Mouse (Mus musculus): ENCODE measurements around the gene Cpm. TPM values are rescaled to one million over a fixed set of nuclear protein-coding genes. Genes with fewer than 3 reads are reported as not detected.
"Not testable (repeated sequence)": the region's sequence is repeated elsewhere in the genome, so short reads cannot be mapped to it uniquely, and the experiment has no call there.

Cpm gene
- polyA plus RNA-seq, 1 experiment from 2014 or later = 6.2 TPM

DNA sequence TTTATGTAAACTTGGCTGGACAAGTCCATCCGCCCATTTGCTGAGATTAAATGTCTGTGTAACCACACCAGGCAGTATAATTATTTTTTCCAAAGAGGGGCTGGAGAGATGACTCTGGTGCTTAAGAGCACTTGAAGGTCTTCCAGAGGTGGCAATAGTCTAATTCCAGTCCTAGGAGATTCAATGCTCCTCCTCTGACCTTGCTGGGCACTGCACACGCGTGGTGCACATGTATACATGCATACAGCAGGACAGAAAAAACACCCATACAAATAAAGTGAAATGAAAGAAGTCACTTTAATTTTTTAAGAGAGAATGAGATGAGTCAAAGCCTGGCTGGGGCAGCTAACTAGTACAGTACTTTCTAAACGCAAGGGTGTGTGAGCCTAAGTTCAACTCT, 70.6 kb downstream of the Cpm start:
- Histone ChIP-seq H3K9me3 (no peaks in the 10 kb centered on the region), H3K9ac (no peak overlapping the region), H3K27me3 (no peaks in the 10 kb centered on the region), H3K4me1 (replicated peaks) (no peaks in the 10 kb centered on the region), H3K27ac (replicated peaks) (no peak overlapping the region), H3K4me3 (no peak overlapping the region), H3K36me3 (peaks cover 95% of the 10 kb centered on the region), H3K4me2 (no peak overlapping the region)
- 94% methylated on average over 4 of the region's 4 CpGs for WGBS
- ATAC-seq (ENCODE audit: low read depth) = no peak

DNA sequence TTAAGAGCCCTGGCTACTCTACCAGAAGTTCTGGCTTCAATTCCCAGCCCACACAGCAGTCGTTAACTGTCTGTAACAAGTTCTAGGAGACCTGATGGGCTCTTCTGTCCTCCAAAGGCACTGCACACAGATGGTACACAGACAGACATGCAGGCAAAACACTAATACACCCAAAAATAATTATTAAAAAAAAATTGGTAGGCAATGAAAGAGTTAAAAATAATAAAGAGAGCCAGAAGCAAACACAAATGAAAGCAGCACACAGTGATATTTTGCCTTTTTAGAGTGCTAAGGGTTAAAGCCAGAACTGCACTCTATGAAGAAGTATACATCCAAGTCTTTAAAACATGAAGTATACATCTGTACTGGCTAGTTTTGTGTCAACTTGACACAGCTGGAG, 71.2 kb downstream of the Cpm start:
- Histone ChIP-seq H3K36me3 (peaks cover 95% of the 10 kb centered on the region), H3K27ac (replicated peaks) (no peak overlapping the region), H3K4me2 (no peak overlapping the region), H3K4me3 (no peak overlapping the region), H3K9ac (no peak overlapping the region), H3K9me3 (no peaks in the 10 kb centered on the region), H3K27me3 (no peaks in the 10 kb centered on the region), H3K4me1 (replicated peaks) (no peaks in the 10 kb centered on the region)
- no peak for ATAC-seq (ENCODE audit: low read depth)
- WGBS = 89% methylated on average over 1 of the region's 1 CpGs

DNA sequence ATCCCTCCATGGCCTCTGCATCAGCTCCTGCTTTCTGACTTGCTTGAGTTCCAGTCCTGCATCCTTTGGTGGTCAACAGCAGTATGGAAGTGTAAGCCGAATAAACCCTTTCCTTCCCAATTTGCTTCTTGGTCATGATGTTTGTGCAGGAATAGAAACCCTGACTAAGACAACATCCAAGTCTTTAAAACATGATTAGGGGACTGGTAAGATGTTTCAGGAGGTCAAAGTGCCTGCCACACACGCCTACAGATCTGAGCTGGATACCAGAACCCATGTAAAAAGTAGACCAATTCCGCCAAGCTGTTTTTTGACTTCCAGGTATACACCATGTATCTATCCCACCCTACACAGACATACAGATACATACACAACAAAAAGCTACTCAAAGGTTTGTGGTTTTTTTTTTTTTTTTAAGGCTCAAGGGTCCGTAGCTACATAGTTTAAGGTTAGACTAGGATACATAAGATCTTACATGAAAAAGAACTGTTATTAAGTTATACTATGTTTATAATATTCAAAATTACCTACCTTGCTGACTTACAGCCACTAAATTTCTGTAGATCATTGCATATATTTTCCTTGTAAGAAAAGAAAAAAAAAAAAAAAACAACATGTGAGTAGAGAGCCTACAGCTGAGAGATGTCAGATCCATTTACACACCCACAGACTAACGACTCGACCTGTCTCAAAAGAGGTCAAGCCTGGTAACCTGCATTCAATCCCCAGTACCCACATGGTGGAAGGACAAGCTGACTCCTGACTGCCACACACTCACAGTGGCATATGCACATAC, 71.9 kb downstream of the Cpm start:
- WGBS = 94% methylated on average over 6 of the region's 6 CpGs
- Histone ChIP-seq H3K4me2 (no peak overlapping the region), H3K36me3 (peaks cover 91% of the 10 kb centered on the region), H3K4me3 (no peak overlapping the region), H3K27me3 (no peaks in the 10 kb centered on the region), H3K27ac (replicated peaks) (no peak overlapping the region), H3K9me3 (no peaks in the 10 kb centered on the region), H3K9ac (no peak overlapping the region), H3K4me1 (replicated peaks) (no peaks in the 10 kb centered on the region)
- ATAC-seq (ENCODE audit: low read depth) = no peak

DNA sequence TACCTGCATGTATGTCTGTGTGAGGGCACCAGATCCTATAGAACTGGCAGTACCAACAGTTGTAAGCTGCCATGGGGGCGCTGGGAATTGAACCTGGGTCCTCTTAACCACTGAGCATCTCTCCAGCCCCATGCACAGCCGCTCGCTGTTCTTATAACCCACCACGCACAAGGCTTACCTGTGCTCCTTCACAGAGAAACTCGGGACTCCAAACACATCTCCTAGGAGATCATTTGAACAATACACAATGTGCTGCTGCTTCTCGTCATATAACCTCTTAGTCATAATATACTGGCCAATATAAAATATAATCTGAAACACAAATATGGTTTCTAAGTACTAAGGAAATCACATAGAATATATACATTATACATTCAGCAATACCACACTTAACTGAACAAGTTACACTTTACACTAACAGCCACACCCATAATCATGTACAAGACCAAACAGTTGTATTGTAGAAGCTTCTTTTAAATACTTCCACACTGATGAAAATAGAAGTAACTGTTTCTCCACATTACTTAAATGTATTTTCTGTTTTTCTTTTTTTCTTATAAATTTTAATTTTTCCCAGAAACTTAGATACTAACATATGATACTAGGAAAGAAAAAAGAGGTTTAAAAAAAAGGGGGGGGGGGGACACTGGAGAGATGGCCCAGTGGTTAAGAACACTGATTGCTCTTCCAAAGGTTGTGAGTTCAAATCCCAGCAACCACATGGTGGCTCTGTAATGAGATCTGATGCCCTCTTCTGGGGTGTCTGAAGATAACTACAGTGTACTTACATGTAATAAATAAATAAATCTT, 72.9 kb downstream of the Cpm start:
- no peaks in the 10 kb centered on the region for H3K27me3 ChIP-seq
- H3K4me1 ChIP-seq (replicated peaks) = peaks cover 9% of the 10 kb centered on the region
- H3K9ac ChIP-seq = no peak overlapping the region
- no peak overlapping the region for H3K27ac ChIP-seq (replicated peaks)
- no peak overlapping the region for H3K4me3 ChIP-seq
- 93% methylated on average over 6 of the region's 6 CpGs for WGBS
- no peak overlapping the region for H3K4me2 ChIP-seq
- H3K9me3 ChIP-seq = no peaks in the 10 kb centered on the region
- H3K36me3 ChIP-seq = peaks cover 90% of the 10 kb centered on the region
- no peak for ATAC-seq (ENCODE audit: low read depth)

DNA sequence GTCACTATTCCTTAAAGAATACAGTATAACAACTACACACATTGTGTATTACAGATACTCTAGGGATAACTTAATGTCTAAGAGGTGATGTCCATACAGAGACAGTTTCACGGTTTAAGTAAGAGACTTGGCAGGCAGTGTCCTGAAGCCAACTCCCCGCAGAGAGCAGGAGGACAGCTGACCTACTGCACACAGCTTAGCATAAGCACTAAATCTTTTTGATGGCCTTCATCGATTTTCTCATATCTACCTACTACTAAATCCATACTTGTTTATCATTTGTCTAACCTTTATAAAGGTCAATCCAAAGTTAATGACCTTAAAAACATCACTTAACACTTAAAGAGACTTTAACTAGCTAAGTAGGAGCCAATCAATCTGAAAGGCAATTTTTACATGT, 74.2 kb downstream of the Cpm start:
- H3K4me1 ChIP-seq (replicated peaks) = peaks cover 16% of the 10 kb centered on the region
- no peak overlapping the region for H3K4me2 ChIP-seq
- no peak for ATAC-seq (ENCODE audit: low read depth)
- peaks cover 84% of the 10 kb centered on the region for H3K36me3 ChIP-seq
- no peak overlapping the region for H3K4me3 ChIP-seq
- no peaks in the 10 kb centered on the region for H3K27me3 ChIP-seq
- no peak overlapping the region for H3K27ac ChIP-seq (replicated peaks)
- WGBS = 83% methylated on average over 3 of the region's 3 CpGs
- H3K9me3 ChIP-seq = no peaks in the 10 kb centered on the region
- H3K9ac ChIP-seq = no peak overlapping the region

DNA sequence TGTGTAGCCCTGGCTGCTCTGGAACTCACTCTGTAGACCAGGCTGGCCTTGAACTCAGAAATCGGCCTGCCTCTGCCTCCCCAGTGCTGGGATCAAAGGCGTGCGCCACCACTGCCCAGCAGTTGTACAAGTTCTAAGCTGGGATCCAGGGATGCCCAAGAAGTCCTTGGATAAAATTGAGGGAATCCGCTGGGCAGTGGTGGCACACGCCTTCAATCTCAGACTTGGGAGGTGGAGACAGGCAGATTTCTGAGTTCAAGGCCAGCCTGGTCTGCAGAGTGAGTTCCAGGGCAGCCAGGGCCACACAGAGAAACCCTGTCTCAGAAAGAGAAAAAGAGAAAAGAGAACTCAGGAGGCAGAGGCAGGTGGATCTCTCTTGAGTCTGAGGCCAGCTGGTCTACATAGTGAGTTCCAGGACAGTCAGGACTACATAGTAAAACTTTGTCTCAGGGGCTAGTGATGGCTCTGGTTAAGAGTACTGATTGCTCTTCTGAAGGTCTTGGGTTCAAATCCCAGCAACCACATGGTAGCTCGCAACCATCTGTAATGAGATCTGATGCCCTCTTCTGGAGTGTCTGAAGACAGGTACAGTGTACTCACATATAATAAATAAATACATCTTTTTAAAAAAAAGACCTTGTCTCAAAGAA, 75.1 kb downstream of the Cpm start:
- H3K4me2 ChIP-seq; H3K4me3 ChIP-seq; H3K9ac ChIP-seq; H3K9me3 ChIP-seq; H3K27ac ChIP-seq (replicated peaks); ATAC-seq (ENCODE audit: low read depth); H3K27me3 ChIP-seq: not testable (repeated sequence)
- WGBS = 97% methylated on average over 6 of the region's 6 CpGs
- peaks cover 74% of the 10 kb centered on the region for H3K36me3 ChIP-seq
- H3K4me1 ChIP-seq (replicated peaks) = peaks cover 25% of the 10 kb centered on the region

DNA sequence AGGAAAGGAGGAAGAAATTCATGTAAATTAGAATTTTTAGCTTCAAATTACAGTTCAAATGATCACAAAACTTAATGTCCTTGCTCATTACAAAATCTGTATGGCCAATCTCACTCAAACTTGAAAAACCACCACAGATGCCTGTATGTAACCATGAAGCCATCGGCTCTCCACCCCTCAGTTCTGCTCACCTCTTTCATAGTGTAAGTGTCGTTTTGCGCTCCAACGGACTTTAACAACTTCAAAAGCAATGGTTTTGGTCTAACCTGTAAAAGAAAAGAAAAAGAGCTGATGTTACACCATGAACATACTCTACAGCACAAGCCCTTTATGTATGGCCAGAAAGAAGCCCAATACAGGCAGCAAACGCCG, 75.7 kb downstream of the Cpm start:
- no peak for ATAC-seq (ENCODE audit: low read depth)
- Histone ChIP-seq H3K9me3 (no peaks in the 10 kb centered on the region), H3K4me2 (no peak overlapping the region), H3K27me3 (no peaks in the 10 kb centered on the region), H3K4me3 (no peak overlapping the region), H3K27ac (replicated peaks) (no peak overlapping the region), H3K9ac (no peak overlapping the region), H3K36me3 (peaks cover 69% of the 10 kb centered on the region), H3K4me1 (replicated peaks) (peaks cover 27% of the 10 kb centered on the region)
- 96% methylated on average over 6 of the region's 6 CpGs for WGBS

DNA sequence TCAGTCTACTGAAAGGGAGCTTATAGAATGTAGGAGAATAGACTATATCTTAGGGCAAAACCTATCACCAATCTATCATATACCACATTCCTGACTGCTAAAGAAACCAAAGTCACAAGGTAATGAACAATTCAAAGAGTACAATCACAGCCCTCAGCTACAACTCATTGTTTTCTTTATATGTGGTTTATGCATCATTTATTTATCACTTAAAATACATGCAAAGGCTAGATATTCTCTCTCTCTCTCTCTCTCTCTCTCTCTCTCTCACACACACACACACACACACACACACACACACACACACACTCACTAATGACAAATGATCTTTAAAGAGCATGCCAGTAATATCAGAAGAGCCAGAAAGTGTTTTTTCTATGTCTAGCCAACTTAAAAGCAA, 76.5 kb downstream of the Cpm start:
- Histone ChIP-seq H3K27ac (replicated peaks) (no peak overlapping the region), H3K27me3 (no peaks in the 10 kb centered on the region), H3K4me3 (no peak overlapping the region), H3K9ac (no peak overlapping the region), H3K4me2 (no peak overlapping the region), H3K36me3 (peaks cover 61% of the 10 kb centered on the region), H3K9me3 (no peaks in the 10 kb centered on the region), H3K4me1 (replicated peaks) (peaks cover 27% of the 10 kb centered on the region)
- ATAC-seq (ENCODE audit: low read depth) = no peak

DNA sequence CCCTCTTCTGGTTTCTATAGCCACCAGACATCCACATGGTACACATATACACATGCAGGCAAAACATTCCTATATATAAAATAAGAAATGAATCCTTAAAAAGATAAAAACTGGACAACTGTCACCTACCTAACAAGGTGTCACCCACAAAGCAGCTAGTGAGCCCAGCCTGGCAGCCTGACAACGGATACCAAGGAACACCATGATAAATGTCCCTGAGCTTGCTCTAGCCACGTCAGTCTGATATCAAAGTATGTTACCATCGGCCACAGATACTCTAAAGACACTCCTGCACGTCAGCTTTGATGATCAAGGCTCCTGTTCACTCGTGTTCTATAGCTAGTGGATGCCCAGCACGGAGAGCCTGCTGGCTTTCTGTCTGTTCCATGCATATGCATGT, 77.1 kb downstream of the Cpm start:
- Histone ChIP-seq H3K36me3 (peaks cover 56% of the 10 kb centered on the region), H3K4me2 (no peak overlapping the region), H3K4me3 (no peak overlapping the region), H3K9ac (no peak overlapping the region), H3K27me3 (no peaks in the 10 kb centered on the region), H3K4me1 (replicated peaks) (peaks cover 31% of the 10 kb centered on the region), H3K9me3 (no peaks in the 10 kb centered on the region), H3K27ac (replicated peaks) (no peak overlapping the region)
- whole genome bisulfite sequencing = 85% methylated on average over 6 of the region's 6 CpGs
- no peak for ATAC-seq (ENCODE audit: low read depth)

DNA sequence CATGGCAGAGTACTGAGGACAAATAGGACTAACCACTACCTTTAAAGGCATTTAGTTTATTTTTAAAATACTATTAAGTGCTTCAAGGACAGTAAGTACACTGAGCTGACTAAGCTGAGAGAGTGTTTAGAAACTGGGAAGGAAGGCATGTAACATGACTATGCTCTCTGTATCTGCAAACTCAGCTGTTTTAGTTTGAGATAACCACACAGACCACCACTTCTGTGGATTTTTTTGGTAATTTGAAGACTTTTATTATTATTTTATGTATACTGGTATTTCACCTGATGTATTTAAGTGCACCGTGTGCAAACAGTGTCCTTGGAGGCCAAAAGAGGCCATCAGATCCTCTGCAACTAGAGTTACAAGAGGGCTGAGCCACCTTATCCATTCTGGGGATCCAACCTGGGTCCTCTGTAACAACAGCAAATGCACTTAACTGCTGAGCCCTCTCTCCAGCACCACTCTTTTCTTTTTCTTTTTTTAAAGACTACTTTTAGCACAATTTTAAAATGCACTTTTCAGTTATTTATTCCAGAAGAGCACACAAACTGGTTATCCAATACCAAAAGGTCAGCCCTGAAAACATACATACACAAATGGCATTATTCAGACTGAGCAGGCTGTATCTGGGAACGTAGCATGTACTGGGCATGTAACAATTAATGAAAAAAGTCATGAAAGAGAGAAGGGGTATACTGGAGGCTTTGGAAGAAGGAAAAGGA, 78.0 kb downstream of the Cpm start:
- 96% methylated on average over 2 of the region's 2 CpGs for WGBS
- no peak overlapping the region for H3K9ac ChIP-seq
- H3K4me3 ChIP-seq = no peak overlapping the region
- peaks cover 33% of the 10 kb centered on the region for H3K4me1 ChIP-seq (replicated peaks)
- peaks cover 49% of the 10 kb centered on the region for H3K36me3 ChIP-seq
- no peak overlapping the region for H3K4me2 ChIP-seq
- no peaks in the 10 kb centered on the region for H3K27me3 ChIP-seq
- H3K9me3 ChIP-seq = no peaks in the 10 kb centered on the region
- no peak overlapping the region for H3K27ac ChIP-seq (replicated peaks)
- ATAC-seq (ENCODE audit: low read depth) = no peak

DNA sequence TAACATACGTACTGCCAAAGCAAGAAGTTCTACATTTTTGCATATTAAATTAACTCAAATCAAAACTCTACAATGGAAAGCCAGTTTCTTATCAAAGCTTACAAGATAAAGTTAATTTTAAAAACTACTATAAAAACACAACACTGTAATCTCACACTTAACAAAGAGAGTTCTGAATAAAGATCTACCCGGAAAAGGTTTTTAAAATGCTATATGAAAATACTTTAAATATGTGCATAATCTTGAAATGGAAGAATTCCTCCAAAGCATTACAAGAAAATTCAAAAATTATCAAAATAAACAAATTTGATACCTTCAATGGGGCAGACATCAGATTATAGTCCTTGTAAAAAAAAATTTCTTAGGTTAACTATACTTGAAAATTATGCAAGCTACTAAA, 79.1 kb downstream of the Cpm start:
- Histone ChIP-seq H3K4me3 (no peak overlapping the region), H3K4me2 (peak overlapping the region; percentile 85; the same call in 1 of the 2 replicates), H3K9me3 (no peaks in the 10 kb centered on the region), H3K27me3 (no peaks in the 10 kb centered on the region), H3K27ac (replicated peaks) (no peak overlapping the region), H3K36me3 (peaks cover 40% of the 10 kb centered on the region), H3K9ac (no peak overlapping the region), H3K4me1 (replicated peaks) (peaks cover 33% of the 10 kb centered on the region)
- WGBS = 97% methylated on average over 2 of the region's 2 CpGs
- ATAC-seq (ENCODE audit: low read depth) = no peak

DNA sequence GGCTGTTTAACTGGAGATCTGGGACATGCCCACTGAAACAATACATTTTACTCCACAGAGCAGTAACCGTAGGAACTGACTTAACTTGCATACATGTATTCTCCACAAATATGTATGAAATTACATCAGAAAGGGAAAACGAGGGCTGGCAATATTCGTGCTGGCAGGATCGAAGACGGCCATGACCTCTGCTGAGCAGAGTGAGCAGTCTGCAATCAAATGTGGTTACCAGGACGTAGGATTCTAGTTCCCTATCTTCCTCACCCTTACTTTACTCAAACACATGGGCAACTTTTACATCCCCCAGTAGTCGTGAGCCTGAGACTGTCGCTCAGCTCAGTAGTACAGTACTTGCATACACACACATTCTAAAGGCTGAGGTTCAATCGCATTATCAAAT, 79.6 kb downstream of the Cpm start:
- peak overlapping the region; percentile 91 for H3K4me3 ChIP-seq
- H3K4me2 ChIP-seq = peak overlapping the region; percentile 85
- no peaks in the 10 kb centered on the region for H3K9me3 ChIP-seq
- 91% methylated on average over 9 of the region's 9 CpGs for WGBS
- no peaks in the 10 kb centered on the region for H3K27me3 ChIP-seq
- peaks cover 33% of the 10 kb centered on the region for H3K4me1 ChIP-seq (replicated peaks)
- peak overlapping the region; percentile 100; the same call in 1 of the 2 replicates for H3K9ac ChIP-seq
- H3K27ac ChIP-seq (replicated peaks) = no peak overlapping the region
- no peak for ATAC-seq (ENCODE audit: low read depth)
- peaks cover 35% of the 10 kb centered on the region for H3K36me3 ChIP-seq
